Mouse (Mus musculus): ENCODE measurements around the gene Erf. TPM values are rescaled to one million over a fixed set of nuclear protein-coding genes. Genes with fewer than 3 reads are reported as not detected.

Erf gene
- 3.3 and 5.3 TPM in 2 replicates for polyA plus RNA-seq (2015; fragmentation: Nextera tagmentation; extraction: Ambion mirVana)

- H3K4me1 ChIP-seq = peaks cover 59% of the 10 kb centered on the region
- H3K9ac ChIP-seq = peak within 1 kb of the TSS; percentile 51
- WGBS = 2% methylated on average over 68 of the region's 81 CpGs
- no peaks in the 10 kb centered on the region for H3K27me3 ChIP-seq (replicated peaks)
- no peaks in the 10 kb centered on the region for H3K36me3 ChIP-seq (replicated peaks)
- ATAC-seq (replicated peaks) = peak; percentile 72
- peak within 1 kb of the TSS; percentile 71 for H3K4me3 ChIP-seq
- H3K27ac ChIP-seq = peak within 1 kb of the TSS; percentile 82
- peak within 1 kb of the TSS; percentile 100 for H3K4me2 ChIP-seq
- no peaks in the 10 kb centered on the region for H3K9me3 ChIP-seq
Measured at GRCm38 (mm10) chr7:25250141-25250972, at the start of gene Erf. Erf (minus strand) TSS chr7:25250761.

GRCm38 (mm10) chr7:25297454-25298325 lies 47.1 kb upstream of the Erf start, which contains the start of gene Pafah1b3:
Pafah1b3 (minus strand) TSS chr7:25297986.
- WGBS = under 1% methylated on average over 52 of the region's 52 CpGs
- Histone ChIP-seq H3K36me3 (replicated peaks) (peaks cover 20% of the 10 kb centered on the region), H3K4me2 (peak within 1 kb of the TSS; percentile 61), H3K9ac (peak within 1 kb of the TSS; percentile 74), H3K27ac (peak within 1 kb of the TSS; percentile 97), H3K4me1 (peaks cover 29% of the 10 kb centered on the region), H3K9me3 (no peaks in the 10 kb centered on the region), H3K27me3 (replicated peaks) (no peaks in the 10 kb centered on the region), H3K4me3 (peak within 1 kb of the TSS; percentile 88)
- peak; percentile 89 for ATAC-seq (replicated peaks)

GRCm38 (mm10) chr7:25296945-25297453 lies 46.4 kb upstream of the Erf start:
- Histone ChIP-seq H3K27me3 (replicated peaks) (no peaks in the 10 kb centered on the region), H3K4me1 (peaks cover 33% of the 10 kb centered on the region), H3K4me2 (peak overlapping the region; percentile 61), H3K27ac (peak overlapping the region; percentile 97), H3K36me3 (replicated peaks) (peaks cover 26% of the 10 kb centered on the region), H3K4me3 (peak overlapping the region; percentile 88), H3K9me3 (no peaks in the 10 kb centered on the region), H3K9ac (peak overlapping the region; percentile 74)
- WGBS = 1% methylated on average over 21 of the region's 21 CpGs
- peak; percentile 44 for ATAC-seq (replicated peaks)

GRCm38 (mm10) chr7:25294960-25295722 lies 44.6 kb upstream of the Erf start:
- no peak overlapping the region for H3K9ac ChIP-seq
- H3K27me3 ChIP-seq (replicated peaks) = no peaks in the 10 kb centered on the region
- peak overlapping the region; percentile 61; the same call in 1 of the 2 replicates for H3K4me2 ChIP-seq
- ATAC-seq (replicated peaks) = no peak
- H3K4me1 ChIP-seq = peaks cover 35% of the 10 kb centered on the region
- H3K36me3 ChIP-seq (replicated peaks) = peaks cover 40% of the 10 kb centered on the region
- H3K27ac ChIP-seq = no peak overlapping the region
- H3K4me3 ChIP-seq = no peak overlapping the region
- 90% methylated on average over 12 of the region's 12 CpGs for whole genome bisulfite sequencing
- H3K9me3 ChIP-seq = no peaks in the 10 kb centered on the region

GRCm38 (mm10) chr7:25294495-25294894 lies 43.9 kb upstream of the Erf start:
- H3K36me3 ChIP-seq (replicated peaks) = peaks cover 46% of the 10 kb centered on the region

GRCm38 (mm10) chr7:25293191-25293739 lies 42.7 kb upstream of the Erf start:
- WGBS = 82% methylated on average over 10 of the region's 10 CpGs
- no peak overlapping the region for H3K4me2 ChIP-seq
- H3K27ac ChIP-seq = peak overlapping the region; percentile 31
- ATAC-seq (replicated peaks) = no peak
- H3K27me3 ChIP-seq (replicated peaks) = no peaks in the 10 kb centered on the region
- no peak overlapping the region for H3K4me3 ChIP-seq
- no peak overlapping the region for H3K9ac ChIP-seq
- no peaks in the 10 kb centered on the region for H3K9me3 ChIP-seq
- peaks cover 58% of the 10 kb centered on the region for H3K36me3 ChIP-seq (replicated peaks)
- H3K4me1 ChIP-seq = peaks cover 33% of the 10 kb centered on the region

More at GRCm38 (mm10) chr7:25294495-25294894, 43.9 kb upstream of the Erf start:
- Histone ChIP-seq H3K4me2 (no peak overlapping the region), H3K4me1 (peaks cover 35% of the 10 kb centered on the region), H3K9me3 (no peaks in the 10 kb centered on the region), H3K27me3 (replicated peaks) (no peaks in the 10 kb centered on the region), H3K27ac (0 out of 2 replicates have a peak overlapping the region, but pooled peaks have one; percentile 9), H3K9ac (no peak overlapping the region), H3K4me3 (no peak overlapping the region)
- ATAC-seq (replicated peaks) = no peak
- 94% methylated on average over 4 of the region's 4 CpGs for WGBS

GRCm38 (mm10) chr7:25292107-25292506 lies 41.5 kb upstream of the Erf start:
- H3K27me3 ChIP-seq (replicated peaks) = no peaks in the 10 kb centered on the region
- no peak overlapping the region for H3K4me3 ChIP-seq
- WGBS = 65% methylated on average over 7 of the region's 7 CpGs
- H3K36me3 ChIP-seq (replicated peaks) = peaks cover 69% of the 10 kb centered on the region
- ATAC-seq (replicated peaks) = no peak
- no peak overlapping the region for H3K4me2 ChIP-seq
- peaks cover 30% of the 10 kb centered on the region for H3K4me1 ChIP-seq
- H3K9me3 ChIP-seq = no peaks in the 10 kb centered on the region
- H3K27ac ChIP-seq = 0 out of 2 replicates have a peak overlapping the region, but pooled peaks have one; percentile 13
- no peak overlapping the region for H3K9ac ChIP-seq

GRCm38 (mm10) chr7:25290911-25291310 lies 40.4 kb upstream of the Erf start:
- 91% methylated on average over 2 of the region's 2 CpGs for whole genome bisulfite sequencing
- Histone ChIP-seq H3K4me2 (no peak overlapping the region), H3K9ac (no peak overlapping the region), H3K27me3 (replicated peaks) (no peaks in the 10 kb centered on the region), H3K4me3 (no peak overlapping the region), H3K4me1 (peaks cover 20% of the 10 kb centered on the region), H3K9me3 (no peaks in the 10 kb centered on the region), H3K27ac (no peak overlapping the region), H3K36me3 (replicated peaks) (peaks cover 81% of the 10 kb centered on the region)
- ATAC-seq (replicated peaks) = 0 out of 2 replicates have a peak, but pooled peaks have one; percentile 13

GRCm38 (mm10) chr7:25290463-25290862 lies 39.9 kb upstream of the Erf start:
- no peak for ATAC-seq (replicated peaks)
- peaks cover 15% of the 10 kb centered on the region for H3K4me1 ChIP-seq
- H3K9ac ChIP-seq = no peak overlapping the region
- no peak overlapping the region for H3K27ac ChIP-seq
- no peak overlapping the region for H3K4me2 ChIP-seq
- H3K36me3 ChIP-seq (replicated peaks) = peaks cover 85% of the 10 kb centered on the region
- H3K9me3 ChIP-seq = no peaks in the 10 kb centered on the region
- WGBS = 95% methylated on average over 1 of the region's 1 CpGs
- H3K27me3 ChIP-seq (replicated peaks) = no peaks in the 10 kb centered on the region
- H3K4me3 ChIP-seq = no peak overlapping the region

- peaks cover 86% of the 10 kb centered on the region for H3K36me3 ChIP-seq (replicated peaks)
- ATAC-seq (replicated peaks) = no peak
- H3K27ac ChIP-seq = no peak overlapping the region
- peaks cover 15% of the 10 kb centered on the region for H3K4me1 ChIP-seq
- H3K9ac ChIP-seq = no peak overlapping the region
- no peak overlapping the region for H3K4me3 ChIP-seq
- WGBS = 92% methylated on average over 3 of the region's 3 CpGs
- H3K27me3 ChIP-seq (replicated peaks) = no peaks in the 10 kb centered on the region
- no peak overlapping the region for H3K4me2 ChIP-seq
- no peaks in the 10 kb centered on the region for H3K9me3 ChIP-seq
Measured at GRCm38 (mm10) chr7:25289925-25290324, 39.4 kb upstream of the Erf start.

- no peak for ATAC-seq (replicated peaks)
- 88% methylated on average over 3 of the region's 3 CpGs for WGBS
- H3K4me3 ChIP-seq = no peak overlapping the region
- no peaks in the 10 kb centered on the region for H3K9me3 ChIP-seq
- no peaks in the 10 kb centered on the region for H3K27me3 ChIP-seq (replicated peaks)
- H3K9ac ChIP-seq = no peak overlapping the region
- no peak overlapping the region for H3K27ac ChIP-seq
- H3K4me1 ChIP-seq = peaks cover 23% of the 10 kb centered on the region
- no peak overlapping the region for H3K4me2 ChIP-seq
- H3K36me3 ChIP-seq (replicated peaks) = peaks cover 80% of the 10 kb centered on the region
Measured at GRCm38 (mm10) chr7:25288721-25289120, 38.2 kb upstream of the Erf start.
